Mouse (Mus musculus): ENCODE data around the gene Fam57b. TPM values are rescaled to one million over a fixed set of nuclear protein-coding genes. Genes with fewer than 3 reads are reported as not detected.

Fam57b gene
- total and polyA plus RNA-seq, 2 experiments from 2014 or later: 0.99 to 2.6 TPM

DNA sequence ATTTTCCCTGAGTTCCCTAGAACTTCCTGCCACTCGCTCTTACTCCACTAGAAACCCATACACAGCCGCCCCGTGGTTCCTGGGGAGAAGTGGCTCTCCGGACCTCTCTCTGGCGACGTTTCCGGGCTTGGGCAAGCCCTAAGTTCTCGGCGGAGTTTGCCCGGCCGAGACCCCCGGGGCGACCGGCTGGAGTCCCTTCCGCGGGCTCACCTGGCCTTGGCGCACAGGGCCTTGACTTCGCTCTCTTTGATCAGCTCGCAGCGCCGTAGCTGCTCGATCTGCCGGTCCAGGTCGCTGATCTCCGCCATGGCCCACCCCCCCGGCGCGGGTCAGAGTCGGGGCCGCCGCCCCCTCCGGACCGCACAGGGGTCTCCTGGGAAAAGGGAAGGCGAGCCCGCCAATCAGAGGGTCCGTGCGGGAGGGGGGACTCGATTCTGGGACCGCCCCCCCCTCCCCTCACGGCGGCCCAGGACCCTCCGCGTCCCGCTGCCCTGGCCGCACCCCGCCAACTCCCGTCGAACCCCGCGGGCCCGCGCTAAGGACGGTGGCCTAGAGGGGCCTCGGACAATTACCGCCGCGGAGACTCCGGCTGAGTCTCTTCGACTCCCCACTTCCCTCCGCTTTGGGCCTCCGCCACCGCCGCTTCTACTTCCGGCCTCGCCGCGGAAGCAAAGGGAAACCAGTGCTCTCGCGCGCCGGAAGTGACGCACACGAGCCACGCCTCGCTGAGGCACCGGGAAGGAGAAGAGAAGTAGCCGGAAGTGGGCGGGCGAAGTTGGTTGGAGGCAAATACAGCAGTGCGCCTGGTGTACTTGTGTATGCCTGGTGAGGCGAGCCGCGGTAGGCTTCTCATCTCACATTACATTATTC lies 5.4 kb upstream of the Fam57b start, which contains the start of gene Ppp4c:
Gene Ppp4c, minus strand, starts transcription at position 646 of the 870 bp plus-strand sequence.
- H3K4me3 ChIP-seq (ENCODE audit: low read depth, low read length): peak within 1 kb of the TSS; percentile 89
- peak within 1 kb of the TSS; percentile 94 for H3K9ac ChIP-seq (replicated peaks; ENCODE audit: low read depth, low read length)
- TF ChIP-seq EP300 (IDR thresholded peaks at IDR 0.05; ENCODE audit: low read depth) (peak; percentile 76), CTCF (IDR thresholded peaks at IDR 0.05; ENCODE audit: low read depth) (no peak)
- peak; percentile 91 for ATAC-seq (ENCODE audit: insufficient read depth, low read depth)
- peaks cover 10% of the 10 kb centered on the region for H3K4me1 ChIP-seq (ENCODE audit: control insufficient read depth, insufficient read depth)
- H3K27ac ChIP-seq (ENCODE audit: low read depth): peak within 1 kb of the TSS; percentile 94
- DNase-seq (ENCODE audit: low spot score): peak; percentile 97
- no peaks in the 10 kb centered on the region for H3K27me3 ChIP-seq (ENCODE audit: control insufficient read depth, insufficient read depth, low read length)
- peaks cover 58% of the 10 kb centered on the region for H3K36me3 ChIP-seq (replicated peaks; ENCODE audit: control insufficient read depth, insufficient read depth, low read length)
- WGBS: 1% methylated on average over 79 of the region's 83 CpGs
- H3K4me2 ChIP-seq (ENCODE audit: low read depth, low read length): peak within 1 kb of the TSS; percentile 84
- no peaks in the 10 kb centered on the region for H3K9me3 ChIP-seq (replicated peaks; ENCODE audit: control insufficient read depth, low read length)

DNA sequence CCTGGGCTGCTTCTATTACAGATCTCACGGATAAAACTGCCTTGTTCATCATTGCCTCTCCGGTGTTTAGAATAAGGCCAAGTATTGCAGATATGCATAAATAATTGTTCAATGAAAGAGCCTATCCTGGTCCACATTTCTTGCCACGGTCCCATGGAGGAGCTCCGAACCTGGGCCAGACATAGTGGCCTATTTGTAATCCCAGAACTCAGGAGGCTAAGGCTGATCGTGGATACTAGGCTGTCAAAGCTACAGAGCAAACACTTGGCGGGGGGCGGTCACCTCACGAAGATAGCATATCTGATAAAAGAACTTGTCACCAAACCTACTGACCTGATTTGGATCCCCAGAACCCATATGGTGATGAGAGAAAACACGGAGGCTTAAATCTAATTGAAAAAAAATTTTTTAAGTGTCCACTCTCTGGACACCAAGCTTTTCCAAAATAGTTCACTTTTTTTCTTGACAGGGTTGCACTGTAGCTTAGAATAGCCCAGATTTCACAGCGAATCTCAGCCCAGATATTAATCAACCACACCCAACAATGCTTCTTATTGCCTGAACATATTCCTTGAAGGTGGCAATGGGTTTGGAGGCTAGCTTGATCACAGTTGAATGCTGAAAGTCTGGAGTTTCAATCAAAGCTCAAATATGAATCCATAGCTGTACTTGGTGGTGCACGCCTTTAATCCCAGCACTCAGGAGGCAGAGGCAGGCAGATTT lies 4.6 kb upstream of the Fam57b start:
- WGBS: 20% methylated on average over 11 of the region's 11 CpGs
- H3K9me3 ChIP-seq (replicated peaks; ENCODE audit: control insufficient read depth, low read length): no peaks in the 10 kb centered on the region
- H3K27me3 ChIP-seq (ENCODE audit: control insufficient read depth, insufficient read depth, low read length): no peaks in the 10 kb centered on the region
- H3K27ac ChIP-seq (ENCODE audit: low read depth): peak overlapping the region; percentile 94
- H3K4me2 ChIP-seq (ENCODE audit: low read depth, low read length): peak overlapping the region; percentile 56
- H3K9ac ChIP-seq (replicated peaks; ENCODE audit: low read depth, low read length): peak overlapping the region; percentile 94; the same call in 1 of the 2 replicates
- no peak for ATAC-seq (ENCODE audit: insufficient read depth, low read depth)
- peaks cover 53% of the 10 kb centered on the region for H3K36me3 ChIP-seq (replicated peaks; ENCODE audit: control insufficient read depth, insufficient read depth, low read length)
- peak overlapping the region; percentile 89 for H3K4me3 ChIP-seq (ENCODE audit: low read depth, low read length)
- no peak for TF ChIP-seq CTCF (IDR thresholded peaks at IDR 0.05; ENCODE audit: low read depth)
- no peak for TF ChIP-seq EP300 (IDR thresholded peaks at IDR 0.05; ENCODE audit: low read depth)
- no peak for DNase-seq (ENCODE audit: low spot score)
- peaks cover 18% of the 10 kb centered on the region for H3K4me1 ChIP-seq (ENCODE audit: control insufficient read depth, insufficient read depth)

DNA sequence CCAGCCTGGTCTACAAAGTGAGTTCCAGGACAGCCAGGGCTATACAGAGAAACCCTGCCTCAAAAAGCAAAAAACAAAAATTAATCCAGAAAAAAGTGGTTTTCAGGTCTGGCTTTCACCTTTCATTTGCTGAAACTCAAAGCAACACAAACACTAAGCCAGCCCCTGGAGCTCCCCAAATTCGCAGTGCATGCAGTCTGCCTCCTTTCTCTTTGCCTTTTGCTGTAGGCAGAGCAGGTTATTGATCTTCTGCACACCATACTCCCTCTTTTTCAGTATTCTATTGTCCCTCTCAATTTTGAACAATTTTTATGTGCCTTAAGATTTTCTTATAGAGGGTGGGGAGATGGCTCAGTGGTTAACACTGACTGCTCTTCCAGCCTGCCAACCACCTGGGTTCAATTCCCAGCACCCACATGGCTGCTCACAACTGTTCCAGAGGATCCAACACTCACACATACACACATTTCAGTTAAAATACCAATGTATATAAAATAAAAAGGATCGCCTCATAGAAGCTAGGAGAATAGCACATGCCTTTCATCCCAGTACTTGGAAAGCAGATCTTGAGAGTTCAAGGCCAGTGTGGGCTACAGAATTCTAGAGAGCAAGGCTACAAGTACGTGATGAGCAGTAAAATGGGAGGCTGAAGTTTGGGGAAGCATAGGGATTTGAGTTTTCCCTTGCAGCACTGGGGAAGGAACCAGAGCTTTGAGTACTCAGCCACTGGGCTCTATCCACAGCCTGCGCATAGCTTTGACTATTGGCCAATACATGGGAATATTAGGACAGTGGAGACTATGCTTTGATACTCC lies 3.8 kb upstream of the Fam57b start:
- ATAC-seq (ENCODE audit: insufficient read depth, low read depth): no peak
- Histone ChIP-seq H3K9me3 (replicated peaks; ENCODE audit: control insufficient read depth, low read length) (no peaks in the 10 kb centered on the region), H3K9ac (replicated peaks; ENCODE audit: low read depth, low read length) (no peak overlapping the region), H3K4me3 (ENCODE audit: low read depth, low read length) (no peak overlapping the region), H3K27ac (ENCODE audit: low read depth) (peak overlapping the region; percentile 94), H3K27me3 (ENCODE audit: control insufficient read depth, insufficient read depth, low read length) (no peaks in the 10 kb centered on the region), H3K4me2 (ENCODE audit: low read depth, low read length) (no peak overlapping the region), H3K4me1 (ENCODE audit: control insufficient read depth, insufficient read depth) (peaks cover 18% of the 10 kb centered on the region), H3K36me3 (replicated peaks; ENCODE audit: control insufficient read depth, insufficient read depth, low read length) (peaks cover 45% of the 10 kb centered on the region)
- no peak for DNase-seq (ENCODE audit: low spot score)
- TF ChIP-seq CTCF (IDR thresholded peaks at IDR 0.05; ENCODE audit: low read depth) (no peak), EP300 (IDR thresholded peaks at IDR 0.05; ENCODE audit: low read depth) (no peak)
- WGBS: 67% methylated on average over 4 of the region's 4 CpGs

DNA sequence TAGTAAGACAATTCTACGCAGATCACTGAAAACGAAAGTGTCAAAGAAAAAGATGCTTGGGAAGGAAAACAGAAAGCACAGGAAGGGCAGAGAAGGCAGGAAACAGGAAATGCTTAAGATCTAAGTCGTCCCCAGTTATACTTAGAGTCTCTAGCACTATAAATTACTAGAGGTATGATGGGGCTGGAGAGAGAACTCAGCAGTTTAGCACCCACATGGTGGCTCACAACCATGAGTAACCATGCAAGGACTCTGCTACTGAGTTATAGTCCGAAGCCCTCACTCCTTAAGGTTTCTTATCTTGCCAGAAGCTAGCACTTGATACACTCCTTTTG lies 3.2 kb upstream of the Fam57b start:
- H3K4me3 ChIP-seq (ENCODE audit: low read depth, low read length): no peak overlapping the region
- no peak overlapping the region for H3K4me2 ChIP-seq (ENCODE audit: low read depth, low read length)
- peak overlapping the region; percentile 94; the same call in 1 of the 2 replicates for H3K27ac ChIP-seq (ENCODE audit: low read depth)
- H3K9ac ChIP-seq (replicated peaks; ENCODE audit: low read depth, low read length): no peak overlapping the region
- H3K4me1 ChIP-seq (ENCODE audit: control insufficient read depth, insufficient read depth): peaks cover 18% of the 10 kb centered on the region
- ATAC-seq (ENCODE audit: insufficient read depth, low read depth) (no peak), DNase-seq (ENCODE audit: low spot score) (no peak)
- WGBS: 43% methylated on average over 4 of the region's 4 CpGs
- TF ChIP-seq CTCF (IDR thresholded peaks at IDR 0.05; ENCODE audit: low read depth) (no peak), EP300 (IDR thresholded peaks at IDR 0.05; ENCODE audit: low read depth) (no peak)
- H3K9me3 ChIP-seq (replicated peaks; ENCODE audit: control insufficient read depth, low read length): no peaks in the 10 kb centered on the region
- H3K27me3 ChIP-seq (ENCODE audit: control insufficient read depth, insufficient read depth, low read length): no peaks in the 10 kb centered on the region
- H3K36me3 ChIP-seq (replicated peaks; ENCODE audit: control insufficient read depth, insufficient read depth, low read length): peaks cover 39% of the 10 kb centered on the region

All from heart, postnatal 0 days (tissue).